Mouse (Mus musculus) C2C12 (cell line): ENCODE measurements around the gene Tnks2. TPM values are rescaled to one million over a fixed set of nuclear protein-coding genes. Genes with fewer than 3 reads are reported as not detected.

Source experiments
- H3K27me3 ChIP-seq: one replicate; pipeline ENCODE4 v1.6.1; 2011; ENCODE audit not compliant: control insufficient read depth, insufficient read depth, insufficient read length
- H3K36me3 ChIP-seq: one replicate; pipeline ENCODE4 v1.6.1; 2011; ENCODE audit not compliant: control insufficient read depth, insufficient read depth
- H3K4me3 ChIP-seq: one replicate; pipeline ENCODE4 v1.5.1; 2011; ENCODE audit warnings: mild to moderate bottlenecking, control low read depth; ENCODE audit not compliant: poor library complexity, insufficient read depth, severe bottlenecking
- H3K79me2 ChIP-seq: one replicate; pipeline ENCODE4 v1.6.1; 2011; ENCODE audit not compliant: control insufficient read depth, insufficient read depth
- H3K79me3 ChIP-seq: one replicate; pipeline ENCODE4 v1.6.1; 2011; ENCODE audit warnings: low read depth, control low read depth
- H3ac ChIP-seq: one replicate; pipeline ENCODE3; 2011; ENCODE audit warnings: low read depth; ENCODE audit not compliant: control insufficient read depth, insufficient read length
- CEBPB ChIP-seq: IDR thresholded peaks from one replicate; pipeline ENCODE4 v1.6.1; 2011; ENCODE audit warnings: low read depth, mild to moderate bottlenecking, control low read depth, moderate library complexity
- CTCF ChIP-seq: IDR thresholded peaks from one replicate; pipeline ENCODE4 v1.5.1; 2011; ENCODE audit not compliant: control insufficient read depth, insufficient read depth, insufficient read length
- FOSL1 ChIP-seq: IDR thresholded peaks from one replicate; pipeline ENCODE4 v1.8.0; 2011; ENCODE audit warnings: mild to moderate bottlenecking, low read length; ENCODE audit not compliant: poor library complexity, insufficient read depth, severe bottlenecking
- MAX ChIP-seq: IDR thresholded peaks from one replicate; pipeline ENCODE4 v1.6.1; 2011; ENCODE audit warnings: mild to moderate bottlenecking, control low read depth
- MYOD1 ChIP-seq: IDR thresholded peaks from one replicate; pipeline ENCODE4 v1.6.1; 2011; ENCODE audit warnings: low read depth; ENCODE audit not compliant: control insufficient read depth, insufficient read length
- MYOG ChIP-seq: IDR thresholded peaks from one replicate; pipeline ENCODE4 v1.6.1; 2011; ENCODE audit not compliant: control insufficient read depth, insufficient read length; ENCODE audit errors: extremely low read depth
- USF1 ChIP-seq: IDR thresholded peaks from one replicate; pipeline ENCODE4 v1.6.1; 2011; ENCODE audit warnings: low read depth, mild to moderate bottlenecking, control low read depth, moderate library complexity
- polyA plus RNA-seq: library from polyadenylated mRNA; unstranded; fragments of >200 nt; fragmentation: generic; extraction: Trizol; gene quantifications from one replicate; pipeline ENCODE4 v1.2.1, GENCODE M21; 2012; ENCODE audit warnings: missing spikeins

The Tnks2 gene
- polyA plus RNA-seq, 1 experiment: 24.1 TPM

GRCm38 (mm10) chr19:36832951-36833787, 863 bp upstream of the Tnks2 start:
- peak overlapping the region; percentile 38 for H3ac ChIP-seq
- H3K27me3 ChIP-seq: no peaks in the 10 kb centered on the region
- peaks cover 35% of the 10 kb centered on the region for H3K79me3 ChIP-seq
- TF ChIP-seq CEBPB: no peak
- no peak for TF ChIP-seq MAX
- TF ChIP-seq CTCF: no peak
- no peak for TF ChIP-seq MYOD1
- no peak for TF ChIP-seq FOSL1
- TF ChIP-seq MYOG: no peak
- TF ChIP-seq USF1: no peak
- H3K4me3 ChIP-seq: peak overlapping the region; percentile 78
- peaks cover 45% of the 10 kb centered on the region for H3K79me2 ChIP-seq
- H3K36me3 ChIP-seq: peaks cover 6% of the 10 kb centered on the region

- peak overlapping the region; percentile 78 for H3K4me3 ChIP-seq
- peaks cover 20% of the 10 kb centered on the region for H3K36me3 ChIP-seq
- peak overlapping the region; percentile 98 for H3ac ChIP-seq
- H3K79me3 ChIP-seq: peaks cover 50% of the 10 kb centered on the region
- peaks cover 61% of the 10 kb centered on the region for H3K79me2 ChIP-seq
- H3K27me3 ChIP-seq: no peaks in the 10 kb centered on the region
- TF ChIP-seq MAX: no peak
- TF ChIP-seq CTCF: no peak
- TF ChIP-seq FOSL1: no peak
- TF ChIP-seq MYOG: no peak
- TF ChIP-seq MYOD1: no peak
- TF ChIP-seq CEBPB: no peak
- no peak for TF ChIP-seq USF1
These were observed 750 bp downstream of the Tnks2 start for GRCm38 (mm10) chr19:36834532-36835431.

GRCm38 (mm10) chr19:36836035-36836434, 2.0 kb downstream of the Tnks2 start:
- H3K27me3 ChIP-seq: no peaks in the 10 kb centered on the region
- peaks cover 73% of the 10 kb centered on the region for H3K79me2 ChIP-seq
- peaks cover 63% of the 10 kb centered on the region for H3K79me3 ChIP-seq
- H3K4me3 ChIP-seq: no peak overlapping the region
- no peak for TF ChIP-seq USF1
- no peak for TF ChIP-seq FOSL1
- TF ChIP-seq CTCF: no peak
- no peak for TF ChIP-seq MYOD1
- TF ChIP-seq MAX: no peak
- TF ChIP-seq CEBPB: no peak
- no peak for TF ChIP-seq MYOG
- no peak overlapping the region for H3ac ChIP-seq
- peaks cover 31% of the 10 kb centered on the region for H3K36me3 ChIP-seq

GRCm38 (mm10) chr19:36840301-36840700, 6.3 kb downstream of the Tnks2 start:
- H3ac ChIP-seq: no peak overlapping the region
- TF ChIP-seq CEBPB (no peak), MAX (no peak), FOSL1 (no peak), MYOG (no peak), CTCF (no peak), MYOD1 (no peak), USF1 (no peak)
- H3K79me2 ChIP-seq: peaks cover 100% of the 10 kb centered on the region

GRCm38 (mm10) chr19:36843866-36844265, 9.8 kb downstream of the Tnks2 start:
- Histone ChIP-seq H3K4me3 (no peak overlapping the region), H3K36me3 (peaks cover 82% of the 10 kb centered on the region)

More at GRCm38 (mm10) chr19:36840301-36840700, 6.3 kb downstream of the Tnks2 start:
- peaks cover 92% of the 10 kb centered on the region for H3K79me3 ChIP-seq
- H3K27me3 ChIP-seq: no peaks in the 10 kb centered on the region
- peaks cover 65% of the 10 kb centered on the region for H3K36me3 ChIP-seq
- no peak overlapping the region for H3K4me3 ChIP-seq

More at GRCm38 (mm10) chr19:36843866-36844265, 9.8 kb downstream of the Tnks2 start:
- H3K79me3 ChIP-seq: peaks cover 62% of the 10 kb centered on the region
- peaks cover 77% of the 10 kb centered on the region for H3K79me2 ChIP-seq
- TF ChIP-seq CEBPB (no peak), MAX (no peak), CTCF (no peak), MYOG (no peak), USF1 (no peak), MYOD1 (no peak), FOSL1 (no peak)
- H3ac ChIP-seq: no peak overlapping the region
- H3K27me3 ChIP-seq: no peaks in the 10 kb centered on the region
